Mouse (Mus musculus): Measurements from ENCODE around the gene Lrp1. TPM values are rescaled to one million over a fixed set of nuclear protein-coding genes. Genes with fewer than 3 reads are reported as not detected.
A peak's percentile ranks its signal among the peaks of the same experiment; 100 is the strongest.

Gene Lrp1
- total and polyA plus RNA-seq, 3 experiments: 0.39 to 0.42 TPM; not detected in 1

- peak overlapping the region in 1 of 2 experiments; percentile 94; a peak in 2 of 4 replicates for H3K4me3 ChIP-seq (ENCODE audit: control insufficient read depth in 1 of 2, insufficient read depth in 1 of 2, low read depth in 2 of 2, low read length in 2 of 2)
- H3K9me3 ChIP-seq (replicated peaks; ENCODE audit: insufficient read depth, low read length): no peaks in the 10 kb centered on the region
- H3K79me2 ChIP-seq (ENCODE audit: control insufficient read depth, insufficient read depth, low read length, poor library complexity): peaks cover 22% of the 10 kb centered on the region
- H3K9ac ChIP-seq (ENCODE audit: control insufficient read depth, low read depth, low read length, poor library complexity, severe bottlenecking): peak overlapping the region; percentile 91
- TF ChIP-seq RCOR1 (IDR thresholded peaks at IDR 0.05; ENCODE audit: low read depth, low read length): no peak
- TF ChIP-seq ELF1 (IDR thresholded peaks at IDR 0.05; ENCODE audit: low read depth, low read length): no peak
- no peak for TF ChIP-seq UBTF (IDR thresholded peaks at IDR 0.05; ENCODE audit: borderline replicate concordance, insufficient read depth, low read depth, low read length)
- no peak for TF ChIP-seq MAZ (IDR thresholded peaks at IDR 0.05; ENCODE audit: low read depth, low read length)
- TF ChIP-seq TBP (IDR thresholded peaks at IDR 0.05; ENCODE audit: low read depth, low read length): no peak
- no peak for TF ChIP-seq CHD1 (IDR thresholded peaks at IDR 0.05; ENCODE audit: low read depth, low read length)
- no peak for TF ChIP-seq GATA1 (IDR thresholded peaks at IDR 0.05; ENCODE audit: low read depth, low read length)
- TF ChIP-seq JUND (IDR thresholded peaks at IDR 0.05; ENCODE audit: low read depth, low read length): no peak
- no peak for TF ChIP-seq CTCF (IDR thresholded peaks at IDR 0.05 in 2 of 3, conservative IDR thresholded peaks at IDR 0.05 in 1 of 3; ENCODE audit: control insufficient read depth in 1 of 3, insufficient read depth in 1 of 3, low read depth in 2 of 3, low read length in 3 of 3, poor library complexity in 1 of 3, severe bottlenecking in 1 of 3)
- no peak for TF ChIP-seq ZC3H11A (IDR thresholded peaks at IDR 0.05; ENCODE audit: low read depth, low read length)
- no peak for TF ChIP-seq E2F4 (IDR thresholded peaks at IDR 0.05; ENCODE audit: borderline replicate concordance, low read depth, low read length)
- no peak for TF ChIP-seq ZKSCAN1 (IDR thresholded peaks at IDR 0.05; ENCODE audit: low read depth, low read length)
- TF ChIP-seq ZMIZ1 (IDR thresholded peaks at IDR 0.05; ENCODE audit: low read depth, low read length): no peak
- no peak for TF ChIP-seq MEF2A (IDR thresholded peaks at IDR 0.05; ENCODE audit: extremely low read depth, insufficient replicate concordance, low read depth, low read length, poor library complexity, severe bottlenecking)
- H3K36me3 ChIP-seq (ENCODE audit: control insufficient read depth in 1 of 2, insufficient read depth in 2 of 2, low read length in 2 of 2): peaks cover 0 to 35% of the 10 kb centered on the region in 2 experiments; a peak in 2 of 4 replicates
- H3K27ac ChIP-seq (ENCODE audit: control insufficient read depth, low read depth, low read length): no peak overlapping the region
- no peak for DNase-seq (ENCODE audit: low read depth, low spot score)
- H3K4me1 ChIP-seq (ENCODE audit: control insufficient read depth in 1 of 2, insufficient read depth in 2 of 2, low read length in 2 of 2): peaks cover 5 to 44% of the 10 kb centered on the region in 2 experiments
- H3K27me3 ChIP-seq (ENCODE audit: control insufficient read depth in 1 of 2, insufficient read depth in 2 of 2, low read length in 2 of 2): no peaks in the 10 kb centered on the region
Measured at GRCm38 (mm10) chr10:127664891-127665290, 43.9 kb upstream of the Lrp1 start.

GRCm38 (mm10) chr10:127664166-127664565 lies 43.2 kb upstream of the Lrp1 start:
- Histone ChIP-seq H3K4me1 (ENCODE audit: control insufficient read depth in 1 of 2, insufficient read depth in 2 of 2, low read length in 2 of 2) (peaks cover 3 to 37% of the 10 kb centered on the region in 2 experiments; a peak in 3 of 4 replicates), H3K36me3 (ENCODE audit: control insufficient read depth in 1 of 2, insufficient read depth in 2 of 2, low read length in 2 of 2) (peaks cover 0 to 28% of the 10 kb centered on the region in 2 experiments; a peak in 2 of 4 replicates)

More at GRCm38 (mm10) chr10:127664166-127664565, 43.2 kb upstream of the Lrp1 start:
- no peaks in the 10 kb centered on the region for H3K9me3 ChIP-seq (replicated peaks; ENCODE audit: insufficient read depth, low read length)
- no peak for DNase-seq (ENCODE audit: low read depth, low spot score)
- H3K27me3 ChIP-seq (ENCODE audit: control insufficient read depth in 1 of 2, insufficient read depth in 2 of 2, low read length in 2 of 2): no peaks in the 10 kb centered on the region
- no peak overlapping the region for H3K4me3 ChIP-seq (ENCODE audit: control insufficient read depth in 1 of 2, insufficient read depth in 1 of 2, low read depth in 2 of 2, low read length in 2 of 2)
- no peak for TF ChIP-seq MEF2A (IDR thresholded peaks at IDR 0.05; ENCODE audit: extremely low read depth, insufficient replicate concordance, low read depth, low read length, poor library complexity, severe bottlenecking)
- no peak for TF ChIP-seq POLR2A (IDR thresholded peaks at IDR 0.05; ENCODE audit: control insufficient read depth in 1 of 2, insufficient read depth in 1 of 2, low read depth in 1 of 2, low read length in 2 of 2, poor library complexity in 1 of 2)
- TF ChIP-seq NELFE (IDR thresholded peaks at IDR 0.05; ENCODE audit: low read depth, low read length): no peak
- no peak for TF ChIP-seq ZMIZ1 (IDR thresholded peaks at IDR 0.05; ENCODE audit: low read depth, low read length)
- TF ChIP-seq SIN3A (IDR thresholded peaks at IDR 0.05; ENCODE audit: low read length): no peak
- no peak for TF ChIP-seq KAT2A (conservative IDR thresholded peaks at IDR 0.05; ENCODE audit: low read depth, low read length)
- TF ChIP-seq CHD1 (IDR thresholded peaks at IDR 0.05; ENCODE audit: low read depth, low read length): no peak
- no peak for TF ChIP-seq CHD2 (IDR thresholded peaks at IDR 0.05; ENCODE audit: low read length)
- TF ChIP-seq GATA1 (IDR thresholded peaks at IDR 0.05; ENCODE audit: low read depth, low read length): no peak
- no peak for TF ChIP-seq MAZ (IDR thresholded peaks at IDR 0.05; ENCODE audit: low read depth, low read length)
- no peak for TF ChIP-seq USF2 (IDR thresholded peaks at IDR 0.05; ENCODE audit: borderline replicate concordance in 1 of 2, insufficient read depth in 1 of 2, low read depth in 1 of 2, low read length in 2 of 2)
- TF ChIP-seq BHLHE40 (IDR thresholded peaks at IDR 0.05; ENCODE audit: borderline replicate concordance, low read depth, low read length): no peak
- H3K79me2 ChIP-seq (ENCODE audit: control insufficient read depth, insufficient read depth, low read length, poor library complexity): peaks cover 22% of the 10 kb centered on the region
- no peak overlapping the region for H3K27ac ChIP-seq (ENCODE audit: control insufficient read depth, low read depth, low read length)
- peak overlapping the region; percentile 8; the same call in 1 of the 2 replicates for H3K9ac ChIP-seq (ENCODE audit: control insufficient read depth, low read depth, low read length, poor library complexity, severe bottlenecking)

Data from MEL (cell line).